Mouse (Mus musculus) liver, adult 2 months (tissue): ENCODE measurements around the gene Srbd1. TPM values are rescaled to one million over a fixed set of nuclear protein-coding genes. Genes with fewer than 3 reads are reported as not detected.

Experiments used
- DNase-seq: peaks from one replicate; pipeline ENCODE4 v3.0.0-alpha.2; 2011; ENCODE audit warnings: low read depth, low spot score; ENCODE audit errors: extremely low read depth
- H3K27ac ChIP-seq: fragments of 200-500 bp; replicated peaks from 2 replicates; pipeline ENCODE4 v1.5.1; 2012; ENCODE audit warnings: low read depth, mild to moderate bottlenecking, control low read depth, inconsistent platforms, low read length; ENCODE audit not compliant: insufficient read depth
- H3K27me3 ChIP-seq: fragments of 200-500 bp; 2 replicates; pipeline ENCODE4 v1.6.1; 2012; ENCODE audit warnings: mild to moderate bottlenecking, moderate library complexity, low read length, inconsistent platforms; ENCODE audit not compliant: control insufficient read depth, insufficient read depth
- H3K36me3 ChIP-seq: fragments of 200-500 bp; 2 replicates; pipeline ENCODE4 v1.6.1; 2012; ENCODE audit warnings: low read length, inconsistent platforms; ENCODE audit not compliant: control insufficient read depth, insufficient read depth
- H3K4me1 ChIP-seq: fragments of 200-500 bp; 2 replicates; pipeline ENCODE4 v1.6.1; 2011; ENCODE audit warnings: low read length; ENCODE audit not compliant: control insufficient read depth, insufficient read depth
- H3K4me3 ChIP-seq: fragments of 200-500 bp; 2 replicates; pipeline ENCODE4 v1.5.1; 2011; ENCODE audit warnings: low read depth, mild to moderate bottlenecking, control low read depth, low read length, moderate library complexity; ENCODE audit not compliant: insufficient read depth
- H3K79me2 ChIP-seq: fragments of 200-500 bp; 2 replicates; pipeline ENCODE4 v1.6.1; 2012; ENCODE audit warnings: inconsistent platforms, mild to moderate bottlenecking, low read length, moderate library complexity; ENCODE audit not compliant: control insufficient read depth, insufficient read depth
- H3K9ac ChIP-seq: fragments of 200-500 bp; 2 replicates; pipeline ENCODE4 v1.6.1; 2012; ENCODE audit warnings: low read depth, mild to moderate bottlenecking, control low read depth, inconsistent platforms, low read length
- CTCF ChIP-seq: fragments of 200-500 bp; IDR thresholded peaks from 2 replicates; pipeline ENCODE4 v1.5.1; 2011; ENCODE audit warnings: low read depth, low read length, control low read depth
- POLR2A ChIP-seq: fragments of 200-500 bp; IDR thresholded peaks from 2 replicates; pipeline ENCODE4 v1.6.1; 2011; ENCODE audit warnings: low read length, control low read depth; ENCODE audit not compliant: insufficient read depth; ENCODE audit errors: extremely low read depth
- WGBS: fragments of 180-500 bp; shearing (Covaris S2); methylation state at CpG from one replicate; pipeline ENCODE4 v1.1.7; 2018; 5-methylcytosine and 5-hydroxymethylcytosine counted together
- polyA plus RNA-seq: library from polyadenylated mRNA; depleted of rRNA; stranded (reverse); fragments of >200 nt; gene quantifications from 2 replicates; pipeline ENCODE4 v1.2.3, GENCODE M21; 2012
- total RNA-seq: library from RNA; depleted of rRNA; stranded (reverse); fragments of >200 nt; gene quantifications from 2 replicates; pipeline ENCODE4 v1.2.3, GENCODE M21; 2014

The Srbd1 gene
- total and polyA plus RNA-seq, 2 experiments = 2.1 to 20.9 TPM

DNA sequence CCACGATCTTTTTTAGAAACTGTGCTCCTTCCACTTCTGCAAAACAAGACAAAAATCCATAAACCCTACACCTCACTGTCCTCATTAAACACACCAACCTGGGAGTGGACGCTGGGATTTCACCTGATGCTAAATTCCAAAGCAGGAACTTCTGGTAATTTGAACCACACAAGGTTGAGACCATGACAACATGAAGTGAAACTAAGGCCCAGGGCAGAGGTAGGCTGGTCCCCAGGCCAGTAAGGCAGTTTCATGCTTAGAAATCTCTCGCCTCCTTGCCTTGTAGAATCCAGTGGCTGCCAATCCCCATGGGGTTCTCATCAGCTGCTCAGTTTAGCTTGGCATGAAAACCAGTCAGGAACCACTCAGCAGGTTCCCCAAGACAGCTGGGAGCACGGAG, 158.4 kb downstream of the Srbd1 start:
- no peak overlapping the region for H3K27ac ChIP-seq
- no peak overlapping the region for H3K9ac ChIP-seq
- DNase-seq = no peak
- TF ChIP-seq CTCF = no peak
- TF ChIP-seq POLR2A = no peak
- no peaks in the 10 kb centered on the region for H3K27me3 ChIP-seq
- no peak overlapping the region for H3K4me3 ChIP-seq
- H3K79me2 ChIP-seq = no peaks in the 10 kb centered on the region
- H3K36me3 ChIP-seq = peaks cover 3% of the 10 kb centered on the region
- 87% methylated on average over 4 of the region's 4 CpGs for WGBS
- H3K4me1 ChIP-seq = peaks cover 6% of the 10 kb centered on the region; the same call in 1 of the 2 replicates

GRCm38 (mm10) chr17:85986181-85986580, 158.8 kb downstream of the Srbd1 start:
- no peak overlapping the region for H3K27ac ChIP-seq
- no peak overlapping the region for H3K4me3 ChIP-seq
- H3K27me3 ChIP-seq = no peaks in the 10 kb centered on the region
- TF ChIP-seq POLR2A = no peak
- WGBS = 99% methylated on average over 2 of the region's 2 CpGs
- peaks cover 6% of the 10 kb centered on the region; the same call in 1 of the 2 replicates for H3K4me1 ChIP-seq
- no peak for DNase-seq
- peaks cover 3% of the 10 kb centered on the region for H3K36me3 ChIP-seq
- no peaks in the 10 kb centered on the region for H3K79me2 ChIP-seq
- no peak overlapping the region for H3K9ac ChIP-seq

- Histone ChIP-seq H3K9ac (no peak overlapping the region), H3K4me3 (no peak overlapping the region), H3K27me3 (no peaks in the 10 kb centered on the region), H3K79me2 (no peaks in the 10 kb centered on the region), H3K27ac (no peak overlapping the region), H3K4me1 (no peaks in the 10 kb centered on the region), H3K36me3 (peaks cover 3% of the 10 kb centered on the region)
- WGBS = 80% methylated on average over 11 of the region's 11 CpGs
- no peak for TF ChIP-seq POLR2A
- no peak for TF ChIP-seq CTCF
- DNase-seq = no peak
Measured at GRCm38 (mm10) chr17:85985131-85985530, 159.8 kb downstream of the Srbd1 start.

DNA sequence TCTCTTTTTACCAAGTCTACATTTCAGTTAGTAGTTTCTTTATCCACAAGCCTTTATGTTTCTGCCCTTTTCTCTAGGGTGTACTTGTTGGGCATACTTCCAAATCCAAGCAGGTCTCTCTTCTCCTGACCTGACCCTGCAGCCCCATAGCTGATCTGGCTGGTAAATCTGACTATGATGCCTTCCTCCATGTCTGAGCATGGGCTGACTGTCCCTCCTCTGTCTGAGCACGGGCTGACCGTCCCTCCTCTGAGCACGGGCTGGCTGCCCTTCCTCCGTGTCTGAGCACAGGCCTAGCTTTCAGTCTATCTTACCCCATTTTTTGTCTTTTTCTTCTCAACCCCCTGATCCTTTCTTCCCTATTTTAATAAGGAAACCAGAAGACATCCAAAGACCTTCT, 162.7 kb downstream of the Srbd1 start:
- H3K27me3 ChIP-seq = no peaks in the 10 kb centered on the region
- H3K36me3 ChIP-seq = peaks cover 3% of the 10 kb centered on the region
- H3K4me3 ChIP-seq = no peak overlapping the region
- no peak overlapping the region for H3K27ac ChIP-seq
- no peak for DNase-seq
- H3K79me2 ChIP-seq = no peaks in the 10 kb centered on the region
- H3K4me1 ChIP-seq = no peaks in the 10 kb centered on the region
- no peak overlapping the region for H3K9ac ChIP-seq
- WGBS = 96% methylated on average over 4 of the region's 4 CpGs
- TF ChIP-seq CTCF (no peak), POLR2A (no peak)

GRCm38 (mm10) chr17:85981869-85982268, 163.1 kb downstream of the Srbd1 start:
- Histone ChIP-seq H3K27ac (no peak overlapping the region), H3K36me3 (peaks cover 3% of the 10 kb centered on the region), H3K27me3 (no peaks in the 10 kb centered on the region), H3K79me2 (no peaks in the 10 kb centered on the region), H3K4me1 (no peaks in the 10 kb centered on the region), H3K9ac (no peak overlapping the region), H3K4me3 (no peak overlapping the region)
- 96% methylated on average over 3 of the region's 3 CpGs for WGBS
- DNase-seq = no peak
- TF ChIP-seq CTCF = no peak
- TF ChIP-seq POLR2A = no peak

DNA sequence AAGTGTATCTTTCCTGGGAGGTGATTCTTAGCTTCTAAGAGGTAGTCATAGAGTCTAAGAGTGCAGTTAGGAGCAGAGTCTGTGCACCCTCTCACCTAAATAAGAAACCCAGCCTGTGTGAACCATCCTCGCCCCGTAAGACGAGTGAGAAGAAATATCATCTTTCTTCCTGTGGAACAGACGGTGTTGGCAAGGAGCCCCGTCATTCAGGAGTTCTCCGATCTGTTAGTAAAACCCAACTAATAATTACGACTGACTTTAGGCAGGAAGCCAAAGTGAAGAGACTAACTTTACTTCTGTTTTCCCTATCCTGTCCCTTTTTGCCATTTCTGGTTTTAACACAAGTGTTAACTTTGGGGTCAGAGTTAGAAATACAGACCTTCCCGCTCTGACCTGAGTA, 166.1 kb downstream of the Srbd1 start:
- no peak overlapping the region for H3K9ac ChIP-seq
- 79% methylated on average over 8 of the region's 8 CpGs for WGBS
- no peak overlapping the region for H3K27ac ChIP-seq
- 0 out of 2 replicates have a peak, but pooled peaks cover 1% of the 10 kb centered on the region for H3K36me3 ChIP-seq
- H3K4me3 ChIP-seq = no peak overlapping the region
- H3K79me2 ChIP-seq = no peaks in the 10 kb centered on the region
- TF ChIP-seq CTCF (no peak), POLR2A (no peak)
- no peaks in the 10 kb centered on the region for H3K4me1 ChIP-seq
- H3K27me3 ChIP-seq = no peaks in the 10 kb centered on the region
- no peak for DNase-seq
